Mouse (Mus musculus): ENCODE measurements around the gene Meaf6. TPM values are rescaled to one million over a fixed set of nuclear protein-coding genes. Genes with fewer than 3 reads are reported as not detected.

The Meaf6 gene
- polyA plus RNA-seq, 1 experiment from 2014 or later: 123 TPM

GRCm38 (mm10) chr4:125152469-125152868 lies 67.5 kb downstream of the Meaf6 start:
- ATAC-seq (ENCODE audit: low FRiP score, low read depth): no peak
- H3K4me1 ChIP-seq: no peaks in the 10 kb centered on the region; the same call in 1 of the 2 replicates
- H3K36me3 ChIP-seq: no peaks in the 10 kb centered on the region
- no peak overlapping the region for H3K4me3 ChIP-seq
- H3K27me3 ChIP-seq: peaks cover 24% of the 10 kb centered on the region
- H3K4me2 ChIP-seq (replicated peaks): no peak overlapping the region
- no peak overlapping the region for H3K9ac ChIP-seq (replicated peaks)
- H3K27ac ChIP-seq (replicated peaks): no peak overlapping the region
- WGBS: 85% methylated on average over 6 of the region's 6 CpGs
- 0 out of 2 replicates have a peak, but pooled peaks cover 3% of the 10 kb centered on the region for H3K9me3 ChIP-seq

GRCm38 (mm10) chr4:125153659-125154241 lies 68.8 kb downstream of the Meaf6 start:
- 62% methylated on average over 4 of the region's 4 CpGs for WGBS
- no peak for ATAC-seq (ENCODE audit: low FRiP score, low read depth)
- no peak overlapping the region for H3K9ac ChIP-seq (replicated peaks)
- H3K27me3 ChIP-seq: peaks cover 22% of the 10 kb centered on the region
- H3K36me3 ChIP-seq: no peaks in the 10 kb centered on the region
- H3K9me3 ChIP-seq: no peaks in the 10 kb centered on the region
- H3K4me3 ChIP-seq: no peak overlapping the region
- peaks cover 2% of the 10 kb centered on the region; the same call in 1 of the 2 replicates for H3K4me1 ChIP-seq
- no peak overlapping the region for H3K4me2 ChIP-seq (replicated peaks)
- no peak overlapping the region for H3K27ac ChIP-seq (replicated peaks)

- no peak overlapping the region for H3K9ac ChIP-seq (replicated peaks)
- no peak overlapping the region for H3K4me3 ChIP-seq
- H3K27ac ChIP-seq (replicated peaks): no peak overlapping the region
- H3K9me3 ChIP-seq: no peaks in the 10 kb centered on the region
- no peaks in the 10 kb centered on the region for H3K36me3 ChIP-seq
- H3K4me1 ChIP-seq: peaks cover 7% of the 10 kb centered on the region
- H3K27me3 ChIP-seq: peaks cover 25% of the 10 kb centered on the region
- H3K4me2 ChIP-seq (replicated peaks): no peak overlapping the region
- WGBS: 89% methylated on average over 5 of the region's 5 CpGs
- ATAC-seq (ENCODE audit: low FRiP score, low read depth): no peak
Observed at GRCm38 (mm10) chr4:125155646-125156045, 70.7 kb downstream of the Meaf6 start.

GRCm38 (mm10) chr4:125157322-125157721 lies 72.4 kb downstream of the Meaf6 start:
- peaks cover 31% of the 10 kb centered on the region for H3K27me3 ChIP-seq

GRCm38 (mm10) chr4:125158081-125158480 lies 73.1 kb downstream of the Meaf6 start:
- H3K36me3 ChIP-seq: no peaks in the 10 kb centered on the region
- H3K27me3 ChIP-seq: peaks cover 34% of the 10 kb centered on the region
- no peak overlapping the region for H3K4me2 ChIP-seq (replicated peaks)
- WGBS: 87% methylated on average over 2 of the region's 2 CpGs
- no peak overlapping the region for H3K27ac ChIP-seq (replicated peaks)
- no peak overlapping the region for H3K9ac ChIP-seq (replicated peaks)
- H3K4me3 ChIP-seq: no peak overlapping the region
- H3K4me1 ChIP-seq: peaks cover 15% of the 10 kb centered on the region
- H3K9me3 ChIP-seq: no peaks in the 10 kb centered on the region
- no peak for ATAC-seq (ENCODE audit: low FRiP score, low read depth)

More at GRCm38 (mm10) chr4:125157322-125157721, 72.4 kb downstream of the Meaf6 start:
- ATAC-seq (ENCODE audit: low FRiP score, low read depth): no peak
- no peaks in the 10 kb centered on the region for H3K36me3 ChIP-seq
- peaks cover 15% of the 10 kb centered on the region for H3K4me1 ChIP-seq
- H3K27ac ChIP-seq (replicated peaks): no peak overlapping the region
- H3K9me3 ChIP-seq: no peaks in the 10 kb centered on the region
- H3K9ac ChIP-seq (replicated peaks): no peak overlapping the region
- no peak overlapping the region for H3K4me3 ChIP-seq
- 91% methylated on average over 3 of the region's 3 CpGs for WGBS
- no peak overlapping the region for H3K4me2 ChIP-seq (replicated peaks)

GRCm38 (mm10) chr4:125158581-125159317 lies 73.8 kb downstream of the Meaf6 start:
- 57% methylated on average over 20 of the region's 20 CpGs for whole genome bisulfite sequencing
- no peak for ATAC-seq (ENCODE audit: low FRiP score, low read depth)
- H3K36me3 ChIP-seq: no peaks in the 10 kb centered on the region
- no peak overlapping the region for H3K4me2 ChIP-seq (replicated peaks)
- no peaks in the 10 kb centered on the region for H3K9me3 ChIP-seq
- peaks cover 15% of the 10 kb centered on the region for H3K4me1 ChIP-seq
- H3K27ac ChIP-seq (replicated peaks): no peak overlapping the region
- 0 out of 2 replicates have a peak overlapping the region, but pooled peaks have one; percentile 31 for H3K9ac ChIP-seq (replicated peaks)
- H3K4me3 ChIP-seq: no peak overlapping the region
- H3K27me3 ChIP-seq: peaks cover 36% of the 10 kb centered on the region

- no peak overlapping the region for H3K4me3 ChIP-seq
- H3K9me3 ChIP-seq: no peaks in the 10 kb centered on the region
- H3K9ac ChIP-seq (replicated peaks): no peak overlapping the region
- 0 out of 2 replicates have a peak, but pooled peaks have one; percentile 23 for ATAC-seq (ENCODE audit: low FRiP score, low read depth)
- no peak overlapping the region for H3K27ac ChIP-seq (replicated peaks)
- no peaks in the 10 kb centered on the region for H3K36me3 ChIP-seq
- peaks cover 42% of the 10 kb centered on the region for H3K27me3 ChIP-seq
- H3K4me1 ChIP-seq: peaks cover 15% of the 10 kb centered on the region
- 8% methylated on average over 19 of the region's 19 CpGs for WGBS
- H3K4me2 ChIP-seq (replicated peaks): peak overlapping the region; percentile 36
Observed at GRCm38 (mm10) chr4:125160320-125160950, 75.5 kb downstream of the Meaf6 start.

GRCm38 (mm10) chr4:125160951-125161331 lies 76.0 kb downstream of the Meaf6 start:
- ATAC-seq (ENCODE audit: low FRiP score, low read depth): no peak
- H3K36me3 ChIP-seq: no peaks in the 10 kb centered on the region
- no peak overlapping the region for H3K27ac ChIP-seq (replicated peaks)
- peaks cover 15% of the 10 kb centered on the region for H3K4me1 ChIP-seq
- WGBS: 67% methylated on average over 10 of the region's 10 CpGs
- H3K4me3 ChIP-seq: no peak overlapping the region
- H3K9me3 ChIP-seq: no peaks in the 10 kb centered on the region
- no peak overlapping the region; the same call in 1 of the 2 replicates for H3K4me2 ChIP-seq (replicated peaks)
- no peak overlapping the region for H3K9ac ChIP-seq (replicated peaks)
- H3K27me3 ChIP-seq: peaks cover 42% of the 10 kb centered on the region

GRCm38 (mm10) chr4:125161392-125161791 lies 76.5 kb downstream of the Meaf6 start:
- H3K9me3 ChIP-seq: no peaks in the 10 kb centered on the region
- peaks cover 15% of the 10 kb centered on the region for H3K4me1 ChIP-seq
- WGBS: 32% methylated on average over 8 of the region's 8 CpGs
- ATAC-seq (ENCODE audit: low FRiP score, low read depth): no peak
- H3K27me3 ChIP-seq: peaks cover 42% of the 10 kb centered on the region
- no peaks in the 10 kb centered on the region for H3K36me3 ChIP-seq
- H3K27ac ChIP-seq (replicated peaks): no peak overlapping the region
- no peak overlapping the region for H3K9ac ChIP-seq (replicated peaks)
- no peak overlapping the region for H3K4me2 ChIP-seq (replicated peaks)
- no peak overlapping the region for H3K4me3 ChIP-seq

GRCm38 (mm10) chr4:125162701-125163100 lies 77.8 kb downstream of the Meaf6 start:
- 57% methylated on average over 7 of the region's 7 CpGs for WGBS
- H3K4me3 ChIP-seq: no peak overlapping the region
- no peak overlapping the region for H3K4me2 ChIP-seq (replicated peaks)
- ATAC-seq (ENCODE audit: low FRiP score, low read depth): no peak
- no peak overlapping the region for H3K27ac ChIP-seq (replicated peaks)
- no peaks in the 10 kb centered on the region for H3K36me3 ChIP-seq
- H3K27me3 ChIP-seq: peaks cover 37% of the 10 kb centered on the region
- H3K4me1 ChIP-seq: peaks cover 18% of the 10 kb centered on the region
- H3K9ac ChIP-seq (replicated peaks): no peak overlapping the region
- H3K9me3 ChIP-seq: no peaks in the 10 kb centered on the region

Data from midbrain, embryonic 12.5 days (tissue).